Mouse (Mus musculus): ENCODE data around the gene Ormdl1. TPM values are rescaled to one million over a fixed set of nuclear protein-coding genes. Genes with fewer than 3 reads are reported as not detected.

Gene Ormdl1
- polyA plus RNA-seq (2012; rRNA removed): 13.7 and 17.0 TPM in 2 replicates

DNA sequence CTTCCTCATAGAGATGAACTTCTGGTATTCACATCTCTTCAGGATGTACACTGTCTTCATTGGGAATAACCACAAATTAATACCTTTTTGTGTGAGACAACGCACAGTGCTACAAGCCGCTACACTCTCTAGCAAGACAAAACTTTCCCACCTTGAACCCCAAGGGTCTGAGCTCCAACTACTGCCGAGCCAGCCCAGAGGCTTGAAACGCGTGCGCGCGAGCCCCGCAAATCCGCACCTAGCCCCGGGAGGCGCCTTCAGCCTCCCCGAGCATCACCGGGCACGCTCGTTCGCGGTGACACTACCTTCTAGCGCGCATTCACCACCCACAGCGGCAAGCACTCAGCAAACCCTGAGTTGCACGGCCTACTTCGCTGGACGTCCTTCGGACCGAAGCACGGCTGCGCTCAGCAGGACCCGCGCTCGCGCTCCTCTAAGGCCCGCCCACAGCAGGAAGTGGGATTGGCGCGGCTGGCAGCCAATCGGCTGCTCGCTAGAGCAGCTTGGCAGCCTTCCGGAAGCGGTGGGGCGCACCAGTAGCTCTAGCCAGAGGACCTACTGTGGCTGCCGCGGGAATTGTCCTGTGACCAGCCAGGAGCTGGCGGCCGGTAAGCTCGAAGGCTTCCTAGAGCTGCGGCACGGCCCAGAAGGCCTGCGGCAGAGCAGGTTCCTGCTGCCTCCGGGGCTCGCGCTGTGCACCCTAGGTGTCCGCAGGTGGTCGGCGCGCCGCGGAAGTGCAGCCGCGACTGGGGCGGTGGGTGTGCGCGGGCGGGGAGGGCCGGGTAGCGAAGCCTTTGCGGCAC lies at the start of gene Ormdl1, which contains the start of the genes Pms1 and Gm28778:
Gene Ormdl1, plus strand, starts transcription at position 515 of the 803 bp plus-strand sequence.
Gene Pms1, minus strand, starts transcription at position 438 of the 803 bp plus-strand sequence.
Gene Gm28778, plus strand, starts transcription at position 531 of the 803 bp plus-strand sequence.

DNA sequence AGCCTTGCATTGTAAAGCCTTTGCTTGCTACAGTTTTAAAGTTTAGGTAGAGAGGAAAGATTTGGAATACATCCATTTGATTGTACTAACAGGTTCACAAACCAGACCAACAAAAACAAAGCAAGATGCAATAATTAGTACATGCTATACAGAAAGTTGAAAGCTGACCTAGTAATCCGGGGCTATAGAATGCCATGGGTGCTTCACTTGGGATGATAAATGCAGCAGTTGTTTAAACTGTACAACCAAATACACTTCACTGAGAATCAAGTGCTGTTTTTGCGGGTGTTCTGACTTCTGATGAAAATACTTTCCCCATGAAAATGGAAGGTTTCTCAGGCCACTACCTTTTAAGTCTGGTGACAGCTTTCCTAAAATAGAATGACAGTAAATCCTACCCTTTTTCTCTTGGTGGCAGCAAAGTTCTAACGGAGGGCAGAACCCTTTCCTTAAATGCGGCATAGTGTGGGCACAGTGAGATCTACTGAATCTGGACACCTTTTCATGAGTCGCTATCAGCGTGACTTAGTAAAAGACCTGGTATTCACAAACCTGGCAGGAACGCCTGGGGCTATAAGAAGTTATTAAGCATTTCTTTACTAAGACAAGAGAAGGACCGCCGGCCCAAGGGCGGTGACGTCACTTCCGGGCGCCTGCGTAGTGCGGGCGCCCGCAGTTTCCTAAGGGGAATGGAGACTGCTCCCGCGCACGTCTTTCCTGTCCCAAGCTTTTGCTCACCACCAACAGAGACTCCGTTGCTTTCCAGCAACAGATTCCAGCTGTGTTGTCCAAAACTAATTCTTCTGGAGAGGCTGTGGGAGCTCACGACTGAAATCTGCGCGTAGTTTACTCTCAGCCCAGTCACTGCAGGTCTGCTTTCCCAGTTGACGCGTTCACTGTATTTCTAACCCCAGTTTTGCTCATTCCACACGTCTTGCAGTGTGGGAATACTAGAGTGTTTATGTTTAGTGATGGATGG lies 16.4 kb downstream of the Ormdl1 start, which contains the start of gene Osgepl1:
Gene Osgepl1, plus strand, starts transcription at position 636 of the 979 bp plus-strand sequence.

DNA sequence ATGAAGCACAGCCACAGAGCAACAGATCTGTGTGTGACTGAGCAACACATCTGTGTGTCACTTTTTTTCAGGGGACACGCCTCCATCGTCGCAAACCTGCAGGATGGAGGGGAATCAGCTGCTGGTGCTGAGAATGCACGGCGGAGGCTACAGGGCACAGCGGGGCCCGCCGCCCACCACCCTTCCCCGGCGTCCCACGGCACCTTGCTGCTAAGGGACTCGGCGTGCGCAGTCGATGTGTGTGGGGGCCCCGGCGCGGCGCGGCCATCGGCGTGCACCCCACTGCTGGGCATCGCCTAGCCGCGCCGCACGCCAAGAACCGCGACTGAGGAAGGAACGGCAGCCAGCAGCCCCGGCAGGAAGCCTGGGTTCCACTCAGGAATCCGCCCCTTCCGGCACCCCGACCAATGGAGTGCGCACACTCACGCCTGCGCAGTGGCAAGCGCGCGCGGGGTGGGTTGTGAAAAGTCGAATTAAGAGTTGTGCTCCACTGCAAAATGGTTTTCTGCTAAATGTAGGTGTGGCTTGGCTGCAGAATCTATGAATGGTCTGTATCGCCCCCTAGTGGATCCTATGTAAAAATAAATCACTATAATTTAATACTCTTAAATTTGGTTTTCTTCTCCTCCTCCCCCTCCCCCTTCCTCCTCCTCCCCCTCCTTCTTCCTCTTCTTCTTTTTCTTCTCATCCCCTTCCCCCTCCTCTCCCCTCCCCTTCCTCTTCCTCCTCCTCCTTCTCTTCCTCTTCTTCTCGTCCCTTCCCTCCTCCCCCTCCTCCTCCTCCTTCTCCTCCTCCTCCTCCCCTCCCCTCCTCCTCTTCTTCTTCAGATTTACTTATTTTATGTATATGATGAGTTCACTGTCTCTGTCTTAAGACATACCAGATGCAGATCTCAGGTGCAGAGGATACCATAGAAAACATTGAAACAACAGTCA lies 55.7 kb downstream of the Ormdl1 start, which contains the start of the genes Asdurf, Gm28551 and Asnsd1:
Gene Asdurf, minus strand, starts transcription at position 293 of the 935 bp plus-strand sequence.
Gene Gm28551, minus strand, starts transcription at position 341 of the 935 bp plus-strand sequence.
Gene Asnsd1, minus strand, starts transcription at position 426 of the 935 bp plus-strand sequence.

Other genes with a start within 250 kb of the Ormdl1 start
- gene Mstn, start 235.5 kb upstream of the Ormdl1 start, polyA plus RNA-seq (2012; rRNA removed): 0.01 and 0.09 TPM in 2 replicates
- 0.06 TPM in 1 of 2 replicates, not detected in the other for gene 1700019A02Rik, start 109.5 kb upstream of the Ormdl1 start, polyA plus RNA-seq (2012; rRNA removed)
- 3.8 and 3.9 TPM in 2 replicates for gene Pms1, start 77 bp upstream of the Ormdl1 start, polyA plus RNA-seq (2012; rRNA removed)
- not detected in 2 replicates for gene Gm28778, start within 50 bp of the Ormdl1 start, polyA plus RNA-seq (2012; rRNA removed)
- gene Osgepl1, start 16.5 kb downstream of the Ormdl1 start, polyA plus RNA-seq (2012; rRNA removed): 14.1 and 14.9 TPM in 2 replicates
- not detected in 2 replicates for gene Asdurf, start 55.5 kb downstream of the Ormdl1 start, polyA plus RNA-seq (2012; rRNA removed)
- 0.08 TPM in 1 of 2 replicates, not detected in the other for gene Gm28551, start 55.6 kb downstream of the Ormdl1 start, polyA plus RNA-seq (2012; rRNA removed)
- gene Asnsd1, start 55.7 kb downstream of the Ormdl1 start, polyA plus RNA-seq (2012; rRNA removed): 22.3 and 24.4 TPM in 2 replicates

Measured in liver, embryonic 14 days (tissue).